Mouse (Mus musculus): ENCODE measurements around the gene Iqcc.

- TF ChIP-seq CTCF (IDR thresholded peaks at IDR 0.05; ENCODE audit: extremely low read depth, insufficient read length, insufficient replicate concordance, low read depth, low read length) (no peak), POLR2A (IDR thresholded peaks at IDR 0.05; ENCODE audit: low read depth, low read length) (no peak)
Observed at GRCm38 (mm10) chr4:129650359-129650758, 31.5 kb upstream of the Iqcc start.
